Mouse (Mus musculus) gastrocnemius, postnatal 4 days (tissue): Measurements from ENCODE around the gene Gstp2. TPM values are rescaled to one million over a fixed set of nuclear protein-coding genes. Genes with fewer than 3 reads are reported as not detected.
A peak's percentile ranks its signal among the peaks of the same experiment; 100 is the strongest.
"Not testable (repeated sequence)": the region's sequence is repeated elsewhere in the genome, so short reads cannot be mapped to it uniquely, and the experiment has no call there.

Experiments used
- DNase-seq, 2 experiments: peaks; one replicate each; pipeline ENCODE4 v3.0.0; 2021 to 2022; ENCODE audit warnings: low spot score in 2 of 2, mixed read lengths in 2 of 2
- total RNA-seq, 2 experiments: library from RNA; stranded (reverse); gene quantifications; 2 replicates each; pipeline ENCODE4 v1.2.3; 2021

The Gstp2 gene
- total RNA-seq, 2 experiments from 2014 or later: 40.2 to 49.5 TPM

GRCm38 (mm10) chr19:4051741-4052515 lies 6.1 kb upstream of the Gstp2 start:
- DNase-seq: peak; percentile 70 to 80

- DNase-seq: no peak
These were observed 5.2 kb upstream of the Gstp2 start for GRCm38 (mm10) chr19:4051016-4051415.

GRCm38 (mm10) chr19:4049069-4049468 lies 3.2 kb upstream of the Gstp2 start:
- not testable (repeated sequence) for DNase-seq

GRCm38 (mm10) chr19:4047859-4048258 lies 2.0 kb upstream of the Gstp2 start:
- peak; percentile 77 to 87 for DNase-seq

GRCm38 (mm10) chr19:4046866-4047254 lies 1.0 kb upstream of the Gstp2 start:
- DNase-seq: no peak

- DNase-seq: not testable (repeated sequence)
These were observed 1.7 kb downstream of the Gstp2 start for GRCm38 (mm10) chr19:4044109-4044508.

GRCm38 (mm10) chr19:4042124-4042523 lies 3.7 kb downstream of the Gstp2 start:
- DNase-seq: peak in 1 of 2 experiments; percentile 27

GRCm38 (mm10) chr19:4041500-4041899 lies 4.3 kb downstream of the Gstp2 start:
- not testable (repeated sequence) for DNase-seq

GRCm38 (mm10) chr19:4040941-4041340 lies 4.9 kb downstream of the Gstp2 start:
- DNase-seq: not testable (repeated sequence)

- peak; percentile 78 to 89 for DNase-seq
These were observed 8.0 kb downstream of the Gstp2 start, which contains the start of gene Gstp1 for GRCm38 (mm10) chr19:4037788-4038232. Gene Gstp1, minus strand, starts transcription at chr19:4037985.

- DNase-seq: not testable (repeated sequence)
These were observed 8.6 kb downstream of the Gstp2 start for GRCm38 (mm10) chr19:4037154-4037787.

- DNase-seq: no peak
These were observed 9.3 kb downstream of the Gstp2 start for GRCm38 (mm10) chr19:4036327-4037045.

GRCm38 (mm10) chr19:4033742-4034141 lies 12.1 kb downstream of the Gstp2 start:
- no peak for DNase-seq

- DNase-seq: no peak
These were observed 12.5 kb downstream of the Gstp2 start for GRCm38 (mm10) chr19:4033298-4033697.

GRCm38 (mm10) chr19:4032668-4033067 lies 13.2 kb downstream of the Gstp2 start:
- DNase-seq: no peak

- no peak for DNase-seq
These were observed 18.2 kb downstream of the Gstp2 start for GRCm38 (mm10) chr19:4027576-4027975.

GRCm38 (mm10) chr19:4023185-4023584 lies 22.6 kb downstream of the Gstp2 start:
- DNase-seq: no peak

- peak; percentile 60 to 85 for DNase-seq
These were observed 26.9 kb downstream of the Gstp2 start for GRCm38 (mm10) chr19:4018743-4019583.

- no peak for DNase-seq
These were observed 27.8 kb downstream of the Gstp2 start for GRCm38 (mm10) chr19:4017921-4018587.

GRCm38 (mm10) chr19:4015635-4016034 lies 30.2 kb downstream of the Gstp2 start:
- no peak for DNase-seq
